Mouse (Mus musculus): ENCODE data around the gene Spata19. TPM values are rescaled to one million over a fixed set of nuclear protein-coding genes. Genes with fewer than 3 reads are reported as not detected.

Gene Spata19
- polyA plus RNA-seq (2015; fragmentation: Illumina TruSeq; extraction: RNeasy Lipid Tissue Mini Kit (QIAGEN cat#74804); ENCODE audit: insufficient read depth, low replicate concordance) = not detected

GRCm38 (mm10) chr9:27396500-27396899, at the start of gene Spata19:
Spata19 (plus strand) TSS chr9:27396800.

Other genes starting within 250 kb of the Spata19 start
- gene Jam3, start 241.4 kb upstream of the Spata19 start, polyA plus RNA-seq (2015; fragmentation: Illumina TruSeq; extraction: RNeasy Lipid Tissue Mini Kit (QIAGEN cat#74804); ENCODE audit: insufficient read depth, low replicate concordance) = 21.2 TPM
- 0.37 TPM for gene Igsf9b, start 97.6 kb upstream of the Spata19 start, polyA plus RNA-seq (2015; fragmentation: Illumina TruSeq; extraction: RNeasy Lipid Tissue Mini Kit (QIAGEN cat#74804); ENCODE audit: insufficient read depth, low replicate concordance)

Measured in spleen, adult 10 weeks (tissue).